Mouse (Mus musculus) small intestine, adult 2 months (tissue): ENCODE measurements around the gene Cyp2d9.

Experiments
- CTCF ChIP-seq: fragments of 200-500 bp; IDR thresholded peaks from 2 replicates; pipeline ENCODE4 v1.5.1; 2012; ENCODE audit warnings: low read depth, mild to moderate bottlenecking, control low read depth, inconsistent platforms, low read length, moderate library complexity, mixed read lengths; ENCODE audit not compliant: insufficient replicate concordance, insufficient read length; ENCODE audit errors: extremely low read depth
- POLR2A ChIP-seq: fragments of 200-500 bp; IDR thresholded peaks from 2 replicates; pipeline ENCODE4 v1.6.1; 2012; ENCODE audit warnings: low read depth, mild to moderate bottlenecking, control low read depth, inconsistent platforms, low read length, moderate library complexity

- TF ChIP-seq POLR2A, result no peak
- TF ChIP-seq CTCF, result no peak
Measured at GRCm38 (mm10) chr15:82434541-82434940, 1.3 kb downstream of the Cyp2d9 start.
